Comparison of ENCODE assay signal across 11 mouse cellular contexts in genomic region chr11:17603726-17604493, GRCm38 (mm10).
A peak's percentile ranks its signal among the peaks of the same experiment; 100 is the strongest.
DNase-seq lines count a peak whose midpoint lies in the region; ATAC-seq and TF ChIP-seq lines count a peak whose summit lies in the region.
"Had no signal": no experiment of that assay in that cellular context is flagged by ENCODE, and none has a peak within 500 bp of the region (broad histone marks: within the 10 kb centered on the region; RNA-seq: fewer than 3 reads in every experiment).

No protein-coding gene starts in this region.

- no peak for TF ChIP-seq CTCF in lung, embryonic 14.5 days (IDR thresholded peaks at IDR 0.05; ENCODE audit: low read depth)

- 37% methylated on average over 6 of the region's 6 CpGs for WGBS in lung, embryonic 14.5 days
- 46% methylated on average over 6 of the region's 6 CpGs for WGBS in stomach, embryonic 16.5 days

- 0 out of 2 replicates have a peak, but pooled peaks cover 7% of the 10 kb centered on the region for H3K4me1 ChIP-seq in lung, embryonic 14.5 days (ENCODE audit: insufficient read depth)
- no peaks in the 10 kb centered on the region for H3K4me1 ChIP-seq in stomach, embryonic 16.5 days (ENCODE audit: control insufficient read depth, insufficient read depth, low read length)
- H3K4me1 ChIP-seq: hindbrain, embryonic 15.5 days had no signal

- H3K4me2 ChIP-seq in lung, embryonic 14.5 days = no peak overlapping the region
- H3K4me2 ChIP-seq in stomach, embryonic 16.5 days (ENCODE audit: low read depth, low read length) = no peak overlapping the region
- H3K4me2 ChIP-seq: hindbrain, embryonic 15.5 days had no signal

- no peaks in the 10 kb centered on the region for H3K36me3 ChIP-seq in lung, embryonic 14.5 days (ENCODE audit: insufficient read depth)
- no peaks in the 10 kb centered on the region for H3K36me3 ChIP-seq in stomach, embryonic 16.5 days (ENCODE audit: control insufficient read depth, insufficient read depth, low read length)
- H3K36me3 ChIP-seq: hindbrain, embryonic 15.5 days had no signal

- intact Hi-C loops in heart, postnatal 36 days (cut with DNase I) = no loop called here

- H3K27ac ChIP-seq in lung, embryonic 14.5 days (ENCODE audit: low read depth) = peak overlapping the region; percentile 80
- peak overlapping the region; percentile 80 for H3K27ac ChIP-seq in stomach, embryonic 16.5 days (ENCODE audit: low read length)
- H3K27ac ChIP-seq: hindbrain, embryonic 15.5 days; macrophage had no signal

- H3K9me3 ChIP-seq in lung, embryonic 14.5 days (ENCODE audit: low read depth, low read length) = no peaks in the 10 kb centered on the region
- no peaks in the 10 kb centered on the region for H3K9me3 ChIP-seq in stomach, embryonic 16.5 days (replicated peaks; ENCODE audit: control insufficient read depth, low read length)
- H3K9me3 ChIP-seq: hindbrain, embryonic 15.5 days had no signal

- H3K9ac ChIP-seq in lung, embryonic 14.5 days = no peak overlapping the region
- no peak overlapping the region for H3K9ac ChIP-seq in stomach, embryonic 16.5 days (ENCODE audit: low read length)
- H3K9ac ChIP-seq: hindbrain, embryonic 15.5 days had no signal

- H3K4me3 ChIP-seq in lung, embryonic 14.5 days (ENCODE audit: low read depth, low read length) = no peak overlapping the region
- no peak overlapping the region for H3K4me3 ChIP-seq in stomach, embryonic 16.5 days (replicated peaks; ENCODE audit: low read length)
- H3K4me3 ChIP-seq: hindbrain, embryonic 15.5 days had no signal

- peak; percentile 89 for ATAC-seq in lung, embryonic 14.5 days (ENCODE audit: insufficient read depth)
- peak; percentile 80 for ATAC-seq in stomach, embryonic 16.5 days (ENCODE audit: insufficient read depth, low FRiP score)

- peak; percentile 93 for DNase-seq in lung, embryonic 14.5 days
- DNase-seq in lung, postnatal 25 days (ENCODE audit: low spot score) = no peak
- peak; percentile 33 to 40 for DNase-seq in heart, postnatal 36 days
- DNase-seq in kidney, postnatal 25 days = peak; percentile 34 to 36
- no peak for DNase-seq in thymus, postnatal 25 days
- DNase-seq in layer of hippocampus, adult 9-10 months (ENCODE audit: low spot score) = no peak
- DNase-seq: right cerebral cortex, adult 18-20 months; thymus, adult 18-20 months had no signal

- no peaks in the 10 kb centered on the region for H3K27me3 ChIP-seq in lung, embryonic 14.5 days (ENCODE audit: insufficient read depth, low read length)
- no peaks in the 10 kb centered on the region for H3K27me3 ChIP-seq in stomach, embryonic 16.5 days (ENCODE audit: control insufficient read depth, insufficient read depth, low read length)
- H3K27me3 ChIP-seq: hindbrain, embryonic 15.5 days had no signal

Comparison
In these comparisons a context has a peak if more than half of its experiments do, and no peak if none do; other contexts are left out.
1. DNase-seq: peak in lung, embryonic 14.5 days (single experiment), heart, postnatal 36 days (2 of 2) and kidney, postnatal 25 days (2 of 2); none in lung, postnatal 25 days (single experiment), thymus, postnatal 25 days (single experiment) and layer of hippocampus, adult 9-10 months (single experiment).